Mouse (Mus musculus) midbrain, embryonic 10.5 days (tissue): Measurements from ENCODE around the gene 1500009C09Rik. TPM values are rescaled to one million over a fixed set of nuclear protein-coding genes. Genes with fewer than 3 reads are reported as not detected.
A peak's percentile ranks its signal among the peaks of the same experiment; 100 is the strongest.

Experiments used
- DNase-seq: peaks from one replicate; pipeline ENCODE4 v3.0.0-alpha.2; 2017; ENCODE audit warnings: low spot score
- H3K27ac ChIP-seq: fragments of 300-500 bp; sonication (generic); replicated peaks from 2 replicates; pipeline ENCODE4 v1.5.1; 2016; ENCODE audit warnings: mild to moderate bottlenecking
- H3K27me3 ChIP-seq: fragments of 300-500 bp; sonication (generic); 2 replicates; pipeline ENCODE4 v1.6.1; 2016; ENCODE audit warnings: low read depth, mild to moderate bottlenecking; ENCODE audit not compliant: poor library complexity, severe bottlenecking
- H3K36me3 ChIP-seq: fragments of 300-500 bp; sonication (generic); 2 replicates; pipeline ENCODE4 v1.6.1; 2016; ENCODE audit warnings: mild to moderate bottlenecking, moderate library complexity
- H3K4me1 ChIP-seq: fragments of 300-500 bp; sonication (generic); 2 replicates; pipeline ENCODE4 v1.6.1; 2016
- H3K4me3 ChIP-seq: fragments of 300-500 bp; sonication (generic); 2 replicates; pipeline ENCODE4 v1.5.1; 2016; ENCODE audit warnings: mild to moderate bottlenecking, moderate library complexity
- H3K9me3 ChIP-seq: fragments of 300-500 bp; sonication (generic); replicated peaks from 2 replicates; pipeline ENCODE4 v1.6.1; 2016; ENCODE audit warnings: mild to moderate bottlenecking
- WGBS: fragments of 180-500 bp; shearing (Covaris S2); methylation state at CpG from one replicate; pipeline ENCODE4 v1.1.7; 2016; 5-methylcytosine and 5-hydroxymethylcytosine counted together
- polyA plus RNA-seq: library from polyadenylated mRNA; unstranded; fragments of >200 nt; fragmentation: Nextera tagmentation; extraction: Ambion mirVana; gene quantifications from 2 replicates; pipeline ENCODE4 v1.2.1, GENCODE M21; 2016

Gene 1500009C09Rik
- polyA plus RNA-seq, 1 experiment from 2014 or later: 0.15 TPM

DNA sequence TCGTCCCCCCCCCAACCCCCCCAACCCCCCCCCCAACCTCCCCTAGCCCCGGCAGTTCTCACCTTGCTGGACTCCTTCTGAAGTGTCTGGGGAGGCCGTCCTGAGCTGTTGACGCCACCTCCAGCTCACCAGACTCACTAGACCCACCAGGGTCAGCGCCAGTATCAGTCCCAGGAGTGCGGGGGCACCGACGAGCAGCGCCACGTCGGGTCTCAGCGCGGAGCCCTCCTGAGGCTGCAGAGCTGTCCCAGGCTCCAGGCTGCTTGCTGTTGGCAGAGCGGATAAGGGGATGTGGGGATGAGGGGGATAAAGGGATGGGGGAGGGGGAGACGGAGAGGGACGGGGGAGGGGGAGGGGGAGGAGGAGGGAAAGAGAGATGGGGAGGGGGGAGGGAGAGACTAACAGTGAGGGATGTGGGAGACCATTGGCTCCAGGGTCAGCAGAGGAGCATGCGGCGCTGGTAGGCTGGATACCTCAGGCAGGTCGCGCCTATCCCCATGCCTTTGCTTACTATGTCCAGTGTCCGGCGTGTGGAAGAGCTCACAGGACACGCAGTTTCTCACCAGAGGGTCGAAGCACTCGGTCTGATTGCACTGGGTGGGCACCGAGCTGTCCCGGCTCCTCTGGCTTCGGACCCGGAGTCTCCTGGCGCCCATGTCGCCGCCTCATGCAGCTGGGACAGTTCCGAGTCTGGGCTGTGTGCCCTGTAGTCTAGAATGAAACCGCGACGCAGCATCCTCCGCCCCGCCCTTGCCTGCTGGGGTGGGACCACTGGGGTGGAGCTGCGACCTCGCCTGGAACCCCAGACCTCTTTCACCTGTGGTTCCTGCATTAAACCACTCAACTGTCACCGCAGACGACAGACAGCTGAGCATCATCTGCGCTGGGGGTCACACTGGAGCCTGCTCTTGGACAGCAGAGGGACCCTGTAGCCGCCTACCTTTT is 28.3 kb upstream of the 1500009C09Rik start, which contains the start of gene Tnfrsf13c:
Gene Tnfrsf13c, minus strand, starts transcription at position 713 of the 945 bp plus-strand sequence.
- 1% methylated on average over 44 of the region's 44 CpGs for WGBS
- no peak for DNase-seq
- Histone ChIP-seq H3K4me1 (peaks cover 45% of the 10 kb centered on the region), H3K36me3 (no peaks in the 10 kb centered on the region), H3K27me3 (peaks cover 69% of the 10 kb centered on the region), H3K27ac (peak within 1 kb of the TSS; percentile 65), H3K4me3 (peak within 1 kb of the TSS; percentile 54), H3K9me3 (no peaks in the 10 kb centered on the region)

DNA sequence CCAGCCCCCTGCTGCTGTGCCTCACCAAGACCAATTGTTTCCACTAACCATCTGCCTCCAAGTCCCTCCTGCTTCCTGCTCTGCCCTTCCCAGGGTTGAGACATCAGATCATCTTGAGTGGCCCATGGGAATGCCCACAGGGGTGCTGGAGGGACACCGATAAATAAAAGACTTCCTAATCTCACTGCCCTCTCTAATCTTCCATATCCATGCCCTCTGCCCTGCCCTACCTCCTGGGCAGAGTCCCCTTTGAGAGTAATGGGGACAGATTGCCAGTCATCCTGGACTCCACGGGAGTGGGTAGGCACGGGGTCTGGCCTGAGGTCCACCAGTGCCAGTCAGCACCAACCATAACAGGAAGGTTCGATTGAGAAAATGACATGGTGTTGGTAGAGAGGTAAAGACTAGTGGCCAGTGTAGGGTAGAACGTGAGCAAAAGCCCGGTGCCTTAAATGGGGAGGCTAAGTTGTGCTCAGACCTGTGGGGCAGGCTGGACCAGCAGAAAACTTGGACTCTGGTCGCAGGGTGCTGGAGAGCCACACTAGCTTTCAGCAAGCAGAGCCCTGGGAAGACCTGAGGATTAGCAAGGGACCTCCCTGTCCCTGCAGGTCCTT is 27.5 kb upstream of the 1500009C09Rik start:
- 31% methylated on average over 7 of the region's 7 CpGs for WGBS
- no peak for DNase-seq
- no peaks in the 10 kb centered on the region for H3K36me3 ChIP-seq
- H3K27ac ChIP-seq: peak overlapping the region; percentile 65; the same call in 1 of the 2 replicates
- peaks cover 46% of the 10 kb centered on the region for H3K4me1 ChIP-seq
- H3K4me3 ChIP-seq: peak overlapping the region; percentile 54
- peaks cover 66% of the 10 kb centered on the region for H3K27me3 ChIP-seq
- H3K9me3 ChIP-seq: no peaks in the 10 kb centered on the region

DNA sequence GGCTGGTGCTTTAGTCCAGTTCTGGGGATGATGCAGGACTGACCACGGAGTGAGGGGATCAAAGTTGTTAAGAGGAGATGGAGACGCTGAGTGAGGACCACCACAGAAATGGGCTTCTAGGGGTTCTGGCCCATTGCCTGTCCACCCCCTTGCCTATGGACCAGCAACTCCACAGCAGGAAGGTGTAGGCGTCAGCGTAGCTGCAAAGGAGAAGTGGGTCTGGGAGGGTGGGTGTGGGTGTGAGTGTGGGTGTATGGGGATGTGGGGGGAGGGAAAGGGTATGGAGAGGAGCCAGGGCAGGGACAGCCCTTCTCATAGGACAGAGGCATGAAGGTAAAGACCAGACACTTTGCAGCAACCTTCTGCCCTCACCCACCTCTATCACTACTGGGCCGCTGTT is 26.4 kb upstream of the 1500009C09Rik start:
- Histone ChIP-seq H3K27me3 (peaks cover 60% of the 10 kb centered on the region), H3K27ac (no peak overlapping the region), H3K4me3 (no peak overlapping the region), H3K9me3 (no peaks in the 10 kb centered on the region), H3K36me3 (no peaks in the 10 kb centered on the region), H3K4me1 (peaks cover 47% of the 10 kb centered on the region)
- no peak for DNase-seq
- 90% methylated on average over 5 of the region's 5 CpGs for WGBS

DNA sequence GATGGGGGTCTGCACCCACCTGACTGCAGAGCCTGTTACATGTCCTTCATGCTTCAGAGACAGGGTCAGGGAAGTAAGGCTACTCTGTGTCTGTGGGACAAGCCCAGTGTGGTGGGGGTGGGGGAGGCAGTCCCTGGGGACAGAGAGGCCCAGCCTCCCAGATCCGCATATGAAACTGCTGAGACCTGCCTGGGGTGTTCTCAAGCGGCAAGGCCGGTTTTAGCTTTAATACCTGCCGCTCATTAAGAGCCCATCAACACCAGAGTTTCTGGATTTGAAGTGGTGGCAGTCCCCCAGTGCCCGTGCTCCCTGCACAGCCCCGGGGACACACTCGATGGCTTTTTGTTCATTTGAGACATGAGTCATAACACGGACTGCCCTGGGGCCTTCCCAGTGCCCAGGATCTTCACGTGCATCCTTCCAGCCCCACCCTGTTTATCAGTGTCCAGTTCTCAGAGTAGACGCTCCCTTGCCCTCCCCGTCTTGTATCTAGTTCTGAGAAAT is 22.6 kb upstream of the 1500009C09Rik start:
- H3K9me3 ChIP-seq: no peaks in the 10 kb centered on the region
- peaks cover 21% of the 10 kb centered on the region for H3K36me3 ChIP-seq
- 47% methylated on average over 11 of the region's 11 CpGs for whole genome bisulfite sequencing
- H3K27me3 ChIP-seq: peaks cover 23% of the 10 kb centered on the region
- peak overlapping the region; percentile 58 for H3K27ac ChIP-seq
- H3K4me1 ChIP-seq: peaks cover 23% of the 10 kb centered on the region
- no peak for DNase-seq
- H3K4me3 ChIP-seq: no peak overlapping the region

DNA sequence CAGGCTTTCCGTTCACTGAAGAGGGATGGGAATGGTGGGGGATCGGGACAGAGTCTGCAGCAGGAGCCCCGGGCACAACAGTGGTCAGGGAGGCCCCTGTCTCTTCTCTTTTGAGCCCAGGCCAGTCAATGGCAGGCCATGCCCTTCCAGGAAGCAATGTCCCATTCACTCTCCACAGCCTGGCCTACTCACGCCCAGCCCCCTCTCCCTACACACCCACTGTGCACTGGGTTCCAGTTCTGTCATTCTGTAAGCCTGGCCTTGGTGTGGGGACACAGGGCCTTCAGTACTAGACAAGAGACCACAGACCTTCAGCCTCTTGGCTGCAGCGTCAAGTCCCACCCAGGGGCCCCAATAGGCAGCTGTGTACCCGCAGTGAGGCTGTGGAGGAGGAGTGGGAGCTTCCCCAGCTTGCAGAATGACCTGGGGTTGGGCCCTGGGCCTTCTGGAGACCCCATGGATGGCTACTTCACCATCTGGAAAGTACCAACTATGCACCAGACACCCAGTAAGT is 22.0 kb upstream of the 1500009C09Rik start:
- Histone ChIP-seq H3K27ac (peak overlapping the region; percentile 58), H3K36me3 (peaks cover 24% of the 10 kb centered on the region), H3K4me1 (peaks cover 17% of the 10 kb centered on the region), H3K27me3 (peaks cover 17% of the 10 kb centered on the region), H3K9me3 (no peaks in the 10 kb centered on the region), H3K4me3 (no peak overlapping the region)
- 73% methylated on average over 6 of the region's 6 CpGs for WGBS
- DNase-seq: no peak

DNA sequence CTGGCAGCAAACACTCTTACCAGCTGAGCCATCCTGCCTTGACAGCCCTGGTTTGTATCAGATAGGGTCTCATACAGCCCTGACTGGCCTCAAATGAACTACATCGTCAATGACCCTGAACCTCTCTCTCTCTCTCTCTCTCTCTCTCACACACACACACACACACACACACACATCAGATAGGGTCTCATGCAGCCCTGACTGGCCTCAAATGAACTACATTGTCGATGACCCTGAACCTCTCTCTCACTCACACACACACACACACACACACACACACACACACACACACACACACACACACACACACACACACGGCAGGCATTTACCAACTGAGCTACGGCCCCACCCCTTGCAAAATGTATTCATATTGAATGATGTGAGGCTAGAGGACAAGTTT is 21.1 kb upstream of the 1500009C09Rik start:
- H3K4me1 ChIP-seq: peaks cover 15% of the 10 kb centered on the region
- H3K9me3 ChIP-seq: no peaks in the 10 kb centered on the region
- DNase-seq: no peak
- no peak overlapping the region for H3K27ac ChIP-seq
- H3K4me3 ChIP-seq: no peak overlapping the region
- peaks cover 8% of the 10 kb centered on the region for H3K27me3 ChIP-seq
- H3K36me3 ChIP-seq: peaks cover 24% of the 10 kb centered on the region
- 88% methylated on average over 4 of the region's 4 CpGs for WGBS

DNA sequence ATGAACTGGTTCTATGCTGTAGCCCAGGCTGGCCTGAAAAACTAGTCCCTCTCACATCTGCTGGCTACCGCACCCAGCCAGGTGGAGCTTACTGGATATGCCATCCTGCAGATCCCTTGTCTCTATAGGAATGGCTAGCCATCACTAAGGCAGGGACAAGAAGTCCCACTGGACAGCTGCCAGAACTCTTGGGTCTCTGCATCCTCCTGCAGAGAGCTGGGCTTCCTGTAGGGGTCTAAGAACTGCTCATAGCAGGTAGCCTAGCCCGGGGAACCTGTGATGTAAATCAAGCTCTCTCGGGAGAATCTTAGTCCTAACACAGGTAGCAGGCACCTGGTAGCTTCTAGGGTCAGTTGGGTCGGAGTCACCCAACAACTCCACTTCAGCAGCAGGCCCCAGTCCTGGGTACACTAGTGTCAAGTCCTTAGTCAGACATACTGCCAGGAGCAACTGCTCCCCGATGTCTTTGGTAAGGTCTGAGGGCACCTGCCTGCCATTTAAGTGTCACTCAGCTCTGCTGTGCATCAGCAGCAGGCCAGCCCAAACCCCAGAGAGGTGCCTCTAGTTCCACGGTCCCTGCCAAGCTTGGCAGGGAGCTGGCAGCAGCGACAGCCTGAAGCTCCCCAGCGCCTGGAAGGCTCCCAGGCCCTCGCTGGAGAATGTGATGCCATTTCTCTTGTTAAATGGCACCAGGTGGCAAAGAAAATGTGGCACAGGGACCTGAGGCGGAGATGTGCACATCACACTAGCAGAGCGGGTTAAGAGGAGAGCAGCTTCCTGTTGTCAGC is 20.4 kb upstream of the 1500009C09Rik start:
- Histone ChIP-seq H3K9me3 (no peaks in the 10 kb centered on the region), H3K27ac (no peak overlapping the region), H3K36me3 (peaks cover 24% of the 10 kb centered on the region), H3K4me3 (no peak overlapping the region), H3K4me1 (peaks cover 15% of the 10 kb centered on the region), H3K27me3 (0 out of 2 replicates have a peak, but pooled peaks cover under 1% of the 10 kb centered on the region)
- 67% methylated on average over 11 of the region's 11 CpGs for WGBS
- no peak for DNase-seq

DNA sequence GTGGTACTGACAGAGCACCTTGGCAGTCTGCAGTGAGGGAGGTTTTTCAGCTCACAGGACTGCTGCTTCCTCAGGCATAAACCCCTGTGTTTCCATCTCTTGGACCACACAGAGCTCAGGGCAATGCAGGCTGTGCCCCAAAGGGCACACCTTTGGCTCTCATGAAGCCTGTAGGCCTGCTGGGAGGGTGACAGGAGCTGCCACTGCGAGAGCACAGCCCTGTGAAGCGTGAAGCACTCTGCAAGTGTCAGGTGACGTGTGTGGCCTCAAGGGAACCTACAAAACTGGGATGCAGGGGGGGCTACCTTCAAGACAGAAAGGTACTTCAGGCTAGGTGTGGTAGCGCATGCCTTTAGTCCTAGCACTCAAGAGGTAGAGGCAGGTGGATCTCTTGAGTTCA is 19.5 kb upstream of the 1500009C09Rik start:
- 75% methylated on average over 4 of the region's 4 CpGs for WGBS
- Histone ChIP-seq H3K27me3 (no peaks in the 10 kb centered on the region), H3K9me3 (no peaks in the 10 kb centered on the region), H3K4me3 (no peak overlapping the region), H3K36me3 (peaks cover 25% of the 10 kb centered on the region), H3K27ac (no peak overlapping the region), H3K4me1 (peaks cover 15% of the 10 kb centered on the region)
- DNase-seq: no peak

DNA sequence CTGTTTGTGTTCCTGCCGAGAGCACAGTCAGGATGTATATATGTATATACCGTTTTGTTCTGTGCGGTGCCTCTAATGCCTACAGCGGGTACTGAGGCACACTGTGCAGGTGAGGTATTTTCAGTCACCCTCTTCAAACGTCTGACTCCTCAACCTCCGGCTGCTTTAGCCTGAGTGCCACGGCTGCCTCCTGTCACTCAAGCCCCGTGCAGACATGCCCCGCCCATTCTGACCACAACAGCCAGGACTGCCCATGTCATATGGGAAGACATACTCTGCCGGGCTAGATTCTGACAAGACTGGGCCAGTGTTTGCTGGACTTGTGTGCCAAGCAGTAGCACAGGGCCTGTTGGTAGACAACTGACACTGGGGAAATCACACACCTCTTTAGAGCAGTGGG is 16.5 kb upstream of the 1500009C09Rik start:
- Histone ChIP-seq H3K36me3 (peaks cover 49% of the 10 kb centered on the region), H3K27me3 (no peaks in the 10 kb centered on the region), H3K4me3 (no peak overlapping the region), H3K9me3 (no peaks in the 10 kb centered on the region), H3K27ac (no peak overlapping the region), H3K4me1 (no peaks in the 10 kb centered on the region; the same call in 1 of the 2 replicates)
- 76% methylated on average over 10 of the region's 10 CpGs for WGBS
- DNase-seq: no peak

DNA sequence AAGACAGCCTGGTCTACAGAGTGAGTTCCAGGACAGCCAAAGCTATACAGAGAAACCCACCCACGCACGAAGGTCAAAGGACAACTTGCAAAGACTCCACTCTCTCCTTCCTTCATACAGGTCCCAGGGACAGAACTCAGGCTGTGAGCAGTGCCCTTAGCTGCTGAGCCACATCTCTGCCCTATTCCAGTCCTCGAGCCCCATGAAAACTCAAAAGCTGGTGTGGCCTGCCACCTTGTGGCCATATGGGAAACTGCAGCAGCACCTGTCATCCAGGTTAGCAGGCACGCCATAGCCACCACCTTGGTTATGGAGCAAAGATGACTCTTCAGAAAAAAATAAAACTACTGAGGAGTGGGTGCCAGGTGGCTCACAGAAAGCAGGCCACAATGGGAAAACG is 15.6 kb upstream of the 1500009C09Rik start:
- Histone ChIP-seq H3K9me3 (no peaks in the 10 kb centered on the region), H3K27ac (no peak overlapping the region), H3K27me3 (no peaks in the 10 kb centered on the region), H3K4me1 (no peaks in the 10 kb centered on the region; the same call in 1 of the 2 replicates), H3K36me3 (peaks cover 51% of the 10 kb centered on the region), H3K4me3 (no peak overlapping the region)
- peak; percentile 84 for DNase-seq
- whole genome bisulfite sequencing: 20% methylated on average over 5 of the region's 5 CpGs

DNA sequence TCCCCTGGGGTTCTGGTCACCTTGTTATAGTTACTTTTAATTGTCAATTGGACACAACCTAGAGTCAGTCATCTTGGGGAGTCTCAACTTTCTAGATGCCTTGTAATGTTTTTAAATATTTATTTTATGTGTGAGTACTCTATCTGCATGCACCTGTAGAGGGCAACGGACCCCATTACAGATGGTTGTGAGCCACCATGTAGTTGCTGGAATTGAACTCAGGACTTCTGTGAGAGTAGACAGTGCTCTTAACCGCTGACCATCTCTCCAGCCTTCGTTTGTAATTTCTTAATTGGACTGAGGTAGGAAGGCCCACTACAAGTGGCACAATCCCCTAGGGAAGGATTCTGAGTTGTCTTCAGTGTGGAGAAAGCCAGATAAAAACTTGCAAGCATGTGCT is 8.9 kb upstream of the 1500009C09Rik start:
- Histone ChIP-seq H3K27ac (peak overlapping the region; percentile 93), H3K4me3 (peak overlapping the region; percentile 69), H3K27me3 (no peaks in the 10 kb centered on the region; the same call in 1 of the 2 replicates), H3K4me1 (peaks cover 14% of the 10 kb centered on the region), H3K9me3 (no peaks in the 10 kb centered on the region), H3K36me3 (peaks cover 20% of the 10 kb centered on the region)
- 84% methylated on average over 3 of the region's 3 CpGs for WGBS
- no peak for DNase-seq

DNA sequence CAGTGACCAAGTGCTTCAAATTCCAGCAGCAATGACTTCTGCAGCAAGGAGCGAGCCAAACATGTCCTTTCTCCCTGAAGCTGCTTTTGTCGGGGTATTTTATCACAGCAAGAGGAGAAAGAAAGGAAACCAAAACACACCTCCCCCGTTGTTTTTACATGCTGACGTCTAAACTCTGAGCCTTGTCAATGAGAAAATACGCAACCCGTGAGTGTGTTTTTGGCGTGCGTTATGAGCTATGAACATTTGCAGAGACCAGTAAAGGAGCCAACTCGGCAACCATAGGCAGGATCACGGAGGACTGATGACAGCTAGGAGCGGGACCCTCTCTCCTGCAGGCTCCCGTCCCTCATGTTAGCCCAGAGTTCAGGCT is 8.5 kb upstream of the 1500009C09Rik start:
- 10% methylated on average over 12 of the region's 12 CpGs for WGBS
- Histone ChIP-seq H3K27me3 (no peaks in the 10 kb centered on the region; the same call in 1 of the 2 replicates), H3K4me3 (peak overlapping the region; percentile 69), H3K27ac (peak overlapping the region; percentile 93), H3K4me1 (peaks cover 14% of the 10 kb centered on the region), H3K36me3 (peaks cover 15% of the 10 kb centered on the region), H3K9me3 (no peaks in the 10 kb centered on the region)
- DNase-seq: no peak
